Mouse (Mus musculus) c-Kit-positive CD71-positive TER-119-positive erythroid progenitor cells, embryonic 14.5 days (primary cell): ENCODE data around the gene Myo10.

Experiments used
- DNase-seq: peaks from one replicate; pipeline ENCODE4 v3.0.0-alpha.2; 2013; ENCODE audit warnings: low spot score

Gene Myo10

GRCm38 (mm10) chr15:25651820-25652219, 29.5 kb downstream of the Myo10 start:
- no peak for DNase-seq

GRCm38 (mm10) chr15:25652368-25652767, 30.0 kb downstream of the Myo10 start:
- no peak for DNase-seq

GRCm38 (mm10) chr15:25652933-25653332, 30.6 kb downstream of the Myo10 start:
- DNase-seq: no peak

GRCm38 (mm10) chr15:25653680-25654079, 31.4 kb downstream of the Myo10 start:
- DNase-seq: no peak

GRCm38 (mm10) chr15:25662833-25663519, 40.7 kb downstream of the Myo10 start:
- DNase-seq: no peak

GRCm38 (mm10) chr15:25669283-25670247, 47.2 kb downstream of the Myo10 start:
- DNase-seq: no peak

GRCm38 (mm10) chr15:25673231-25673980, 51.1 kb downstream of the Myo10 start:
- DNase-seq: no peak

- DNase-seq: no peak
Observed at GRCm38 (mm10) chr15:25674099-25674931, 52.0 kb downstream of the Myo10 start.

- no peak for DNase-seq
Observed at GRCm38 (mm10) chr15:25674932-25675250, 52.6 kb downstream of the Myo10 start.

GRCm38 (mm10) chr15:25675359-25675758, 53.0 kb downstream of the Myo10 start:
- DNase-seq: no peak

GRCm38 (mm10) chr15:25676056-25676785, 53.9 kb downstream of the Myo10 start:
- no peak for DNase-seq

GRCm38 (mm10) chr15:25679081-25679480, 56.8 kb downstream of the Myo10 start:
- no peak for DNase-seq

GRCm38 (mm10) chr15:25679616-25680015, 57.3 kb downstream of the Myo10 start:
- DNase-seq: no peak

- DNase-seq: no peak
Observed at GRCm38 (mm10) chr15:25680269-25680818, 58.0 kb downstream of the Myo10 start.

- no peak for DNase-seq
Observed at GRCm38 (mm10) chr15:25682953-25683507, 60.7 kb downstream of the Myo10 start.

GRCm38 (mm10) chr15:25685186-25685585, 62.9 kb downstream of the Myo10 start:
- DNase-seq: no peak

GRCm38 (mm10) chr15:25688424-25689283, 66.3 kb downstream of the Myo10 start:
- DNase-seq: no peak

- DNase-seq: no peak
Observed at GRCm38 (mm10) chr15:25689477-25689876, 67.2 kb downstream of the Myo10 start.

- DNase-seq: no peak
Observed at GRCm38 (mm10) chr15:25690066-25690745, 67.9 kb downstream of the Myo10 start.
